Mouse (Mus musculus): Measurements from ENCODE around the gene Ooep.
A peak's percentile ranks its signal among the peaks of the same experiment; 100 is the strongest.
"Not testable (repeated sequence)": the region's sequence is repeated elsewhere in the genome, so short reads cannot be mapped to it uniquely, and the experiment has no call there.

Gene Ooep

GRCm38 (mm10) chr9:78378113-78378785 lies at the start of gene Ooep:
Gene Ooep, minus strand, starts transcription at chr9:78378725.
- DNase-seq: no peak

- DNase-seq: peak in 1 of 2 experiments; percentile 22
Measured at GRCm38 (mm10) chr9:78428185-78428584, 49.7 kb upstream of the Ooep start.

GRCm38 (mm10) chr9:78427362-78427781 lies 48.8 kb upstream of the Ooep start:
- no peak for DNase-seq

GRCm38 (mm10) chr9:78401596-78401995 lies 23.1 kb upstream of the Ooep start:
- no peak for DNase-seq

- no peak for DNase-seq
Measured at GRCm38 (mm10) chr9:78400570-78400969, 22.0 kb upstream of the Ooep start.

- DNase-seq: no peak
Measured at GRCm38 (mm10) chr9:78396517-78396916, 18.0 kb upstream of the Ooep start.

- peak; percentile 12 to 24 for DNase-seq
Measured at GRCm38 (mm10) chr9:78395630-78396351, 17.3 kb upstream of the Ooep start, which contains the start of gene Ddx43. Gene Ddx43, plus strand, starts transcription at chr9:78395777.

GRCm38 (mm10) chr9:78395244-78395629 lies 16.7 kb upstream of the Ooep start:
- no peak for DNase-seq

GRCm38 (mm10) chr9:78394602-78395001 lies 16.1 kb upstream of the Ooep start:
- DNase-seq: no peak

- DNase-seq: no peak
Measured at GRCm38 (mm10) chr9:78393741-78394140, 15.2 kb upstream of the Ooep start.

GRCm38 (mm10) chr9:78389981-78390380 lies 11.5 kb upstream of the Ooep start:
- DNase-seq: no peak

GRCm38 (mm10) chr9:78386947-78387346 lies 8.4 kb upstream of the Ooep start:
- no peak for DNase-seq

- no peak for DNase-seq
Measured at GRCm38 (mm10) chr9:78385893-78386292, 7.4 kb upstream of the Ooep start.

- DNase-seq: no peak
Measured at GRCm38 (mm10) chr9:78377546-78377945, 979 bp downstream of the Ooep start.

GRCm38 (mm10) chr9:78375486-78375885 lies 3.0 kb downstream of the Ooep start:
- DNase-seq: no peak

GRCm38 (mm10) chr9:78374885-78375389 lies 3.6 kb downstream of the Ooep start:
- no peak for DNase-seq

- DNase-seq: no peak
Measured at GRCm38 (mm10) chr9:78374397-78374796, 4.1 kb downstream of the Ooep start.

- no peak for DNase-seq
Measured at GRCm38 (mm10) chr9:78372827-78373504, 5.6 kb downstream of the Ooep start.

GRCm38 (mm10) chr9:78371441-78371840 lies 7.1 kb downstream of the Ooep start:
- no peak for DNase-seq

- no peak for DNase-seq
Measured at GRCm38 (mm10) chr9:78369786-78370185, 8.7 kb downstream of the Ooep start.

- DNase-seq: no peak
Measured at GRCm38 (mm10) chr9:78369349-78369748, 9.2 kb downstream of the Ooep start.

GRCm38 (mm10) chr9:78368671-78369293 lies 9.7 kb downstream of the Ooep start:
- DNase-seq: no peak

GRCm38 (mm10) chr9:78367959-78368358 lies 10.6 kb downstream of the Ooep start, which contains the start of gene Dppa5a:
Gene Dppa5a, minus strand, starts transcription at chr9:78368177.
- DNase-seq: not testable (repeated sequence)
